Mouse (Mus musculus) ZHBTc4 (cell line): ENCODE results near the gene Nop14.
A peak's percentile ranks its signal among the peaks of the same experiment; 100 is the strongest.

Experiments used
- DNase-seq: peaks from one replicate; pipeline ENCODE4 v3.0.0-alpha.2; 2011; ENCODE audit warnings: low read depth, low spot score

Gene Nop14

DNA sequence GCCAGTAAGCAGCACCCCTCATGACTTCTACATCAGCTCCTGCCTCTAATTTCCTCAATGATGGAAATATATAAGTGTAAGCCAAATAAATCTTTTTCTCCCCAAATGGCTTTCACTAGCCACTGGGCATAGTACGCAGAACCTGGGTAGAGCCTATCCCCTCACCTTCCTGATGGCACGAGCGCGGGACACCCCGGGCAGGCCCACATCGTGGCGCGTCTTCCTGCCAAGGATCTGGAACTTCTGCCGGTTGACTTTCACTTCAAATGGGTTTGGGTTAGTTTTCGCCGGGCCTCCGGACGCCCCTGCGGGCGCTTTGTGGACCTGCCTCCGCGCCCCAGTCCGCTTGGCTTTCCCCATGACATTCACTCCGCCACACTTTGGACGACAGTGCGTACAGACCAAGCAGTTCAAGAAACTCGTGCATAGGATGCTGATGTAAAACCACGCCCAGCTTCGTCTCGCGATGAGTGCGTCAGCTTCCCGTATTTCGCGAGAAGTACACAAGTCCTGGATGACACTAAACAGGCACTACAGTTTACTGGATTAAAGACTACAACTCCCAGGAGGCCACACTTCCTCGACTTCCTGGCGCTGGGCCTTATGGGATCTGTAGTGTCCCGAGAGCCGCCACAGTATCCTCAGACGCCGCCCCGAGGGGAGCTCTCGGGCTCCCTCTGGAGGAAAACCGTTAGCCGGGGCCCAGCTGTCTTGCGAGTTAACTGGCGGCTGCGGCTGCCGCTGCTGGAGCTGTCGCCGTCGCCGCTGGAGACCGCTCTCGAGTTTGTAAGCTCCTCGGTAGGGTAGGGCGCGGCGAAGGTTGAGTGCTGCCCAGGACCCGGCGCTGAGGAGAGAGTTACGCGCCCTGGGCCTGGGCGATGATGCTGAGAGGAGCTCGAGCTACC is at the start of gene Nop14, which contains the start of gene Grk4:
Gene Nop14 (minus strand): TSS at position 463 of the 905 bp plus-strand sequence.
Gene Grk4 (plus strand): TSS at position 694 of the 905 bp plus-strand sequence.
- DNase-seq, result peak; percentile 100

DNA sequence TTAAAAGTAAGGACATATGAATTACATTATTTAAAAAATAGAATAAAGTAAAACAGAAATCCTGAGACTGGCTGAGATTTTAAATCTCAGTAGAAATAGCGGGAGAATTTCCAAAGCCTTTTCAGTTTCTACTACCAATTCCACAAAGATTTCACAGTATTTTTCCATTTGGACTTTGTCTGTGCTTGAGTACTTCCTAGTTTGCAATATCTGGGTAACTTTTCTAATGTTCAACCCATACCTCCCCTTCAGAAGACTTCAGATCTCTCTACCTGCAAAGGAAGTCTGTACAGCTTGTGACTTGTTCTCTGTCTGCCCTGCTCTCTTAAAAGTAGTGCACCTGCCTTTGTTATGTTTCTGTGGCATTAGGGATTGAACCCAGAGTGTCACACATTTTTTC is 48.5 kb upstream of the Nop14 start:
- DNase-seq, result no peak

DNA sequence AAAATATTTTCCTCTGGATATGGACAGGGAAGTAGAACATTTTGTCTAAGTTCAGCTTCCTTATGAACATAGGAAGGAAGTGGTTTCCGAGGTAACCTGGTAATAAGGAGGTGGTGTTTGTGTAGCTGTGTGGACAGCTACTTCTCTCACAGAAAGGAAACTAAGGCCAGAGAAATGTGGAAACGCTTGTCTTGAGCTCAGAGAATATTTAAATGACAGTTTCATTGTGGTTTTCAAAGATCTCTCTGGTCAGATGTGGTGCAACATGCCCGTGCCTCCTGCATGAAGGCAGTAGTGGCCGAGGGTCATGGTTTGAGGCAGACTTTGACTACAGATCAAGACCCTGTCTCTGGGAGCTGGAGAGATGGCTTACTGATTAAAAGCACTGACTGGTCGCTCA is 35.6 kb upstream of the Nop14 start:
- DNase-seq, result no peak

DNA sequence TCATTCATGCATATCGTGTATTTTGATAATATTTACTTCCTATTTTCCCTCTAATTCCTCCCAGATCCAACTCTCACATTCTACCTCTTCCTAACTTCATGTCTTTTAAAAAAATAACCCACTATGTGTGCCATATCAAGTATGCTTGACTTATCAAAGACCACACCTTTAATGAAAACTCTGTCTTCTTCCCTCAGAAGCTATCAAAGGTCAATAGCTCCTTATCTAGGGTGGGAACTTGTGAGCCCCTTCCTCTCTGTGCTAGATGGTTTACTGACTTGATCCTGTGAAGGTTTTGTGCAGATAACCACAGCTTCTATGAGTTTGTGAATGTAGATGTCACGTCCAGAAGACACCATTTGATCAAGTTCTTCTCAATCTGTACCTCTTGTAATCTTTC is 32.8 kb upstream of the Nop14 start:
- DNase-seq, result no peak

DNA sequence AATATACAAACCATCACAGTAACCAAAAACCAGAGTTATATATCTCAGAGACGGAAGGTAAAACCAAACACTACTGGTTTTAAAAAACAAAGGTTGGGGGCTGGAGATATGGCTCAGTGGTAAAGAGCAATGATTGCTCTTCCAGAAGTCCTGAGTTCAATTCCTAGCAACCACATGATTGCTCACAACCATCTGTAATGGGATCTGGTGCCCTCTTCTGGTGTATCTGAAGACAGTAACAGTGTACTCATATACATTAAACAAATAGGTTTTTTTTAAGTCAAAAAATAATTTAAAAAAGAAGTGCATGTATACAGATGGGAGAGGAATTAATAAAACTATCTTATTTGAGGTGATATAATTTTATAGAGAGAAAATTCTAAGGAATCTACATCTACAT is 29.9 kb upstream of the Nop14 start:
- no peak for DNase-seq

DNA sequence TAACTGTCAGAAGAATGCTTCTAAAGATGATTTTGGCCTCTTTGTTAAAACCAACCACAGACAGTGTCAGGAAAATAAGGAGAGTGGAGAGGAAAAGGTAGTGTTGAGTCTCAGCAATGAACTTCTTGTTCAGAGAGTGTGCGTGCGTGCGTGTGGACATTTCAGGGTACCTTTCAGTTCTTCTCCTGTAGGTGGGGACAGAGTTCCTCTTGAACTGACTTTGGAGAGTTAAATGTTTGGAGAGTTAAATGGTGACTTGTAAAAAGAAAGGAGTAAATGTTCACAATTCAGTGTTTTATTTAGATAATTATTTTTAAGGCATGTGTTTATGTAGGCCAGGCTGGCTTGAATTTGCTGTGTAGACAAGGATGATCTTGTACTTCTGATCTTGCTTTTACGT is 10.3 kb upstream of the Nop14 start:
- DNase-seq, result peak; percentile 47

DNA sequence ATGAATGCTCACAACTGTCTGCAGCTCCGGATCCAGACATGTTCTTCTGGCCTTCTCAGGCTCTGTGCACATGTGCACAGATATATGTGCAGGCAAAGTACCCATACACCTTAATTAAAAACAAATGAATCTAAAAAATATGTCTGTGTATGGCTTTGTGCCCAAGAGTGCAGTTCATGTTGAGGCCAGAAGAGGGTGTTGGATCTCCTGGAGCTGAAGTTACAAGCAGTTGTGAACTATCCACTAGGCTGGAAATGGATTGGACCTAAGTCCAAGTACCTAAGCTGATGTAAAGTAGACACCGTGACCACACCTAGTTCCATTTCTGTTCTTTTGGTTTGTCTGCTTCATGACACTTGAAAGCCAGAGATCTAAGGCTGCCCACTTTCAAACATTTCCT is 9.5 kb upstream of the Nop14 start:
- DNase-seq, result peak; percentile 53

- no peak for DNase-seq
Observed at GRCm38 (mm10) chr5:34663231-34663630, 3.3 kb upstream of the Nop14 start.

DNA sequence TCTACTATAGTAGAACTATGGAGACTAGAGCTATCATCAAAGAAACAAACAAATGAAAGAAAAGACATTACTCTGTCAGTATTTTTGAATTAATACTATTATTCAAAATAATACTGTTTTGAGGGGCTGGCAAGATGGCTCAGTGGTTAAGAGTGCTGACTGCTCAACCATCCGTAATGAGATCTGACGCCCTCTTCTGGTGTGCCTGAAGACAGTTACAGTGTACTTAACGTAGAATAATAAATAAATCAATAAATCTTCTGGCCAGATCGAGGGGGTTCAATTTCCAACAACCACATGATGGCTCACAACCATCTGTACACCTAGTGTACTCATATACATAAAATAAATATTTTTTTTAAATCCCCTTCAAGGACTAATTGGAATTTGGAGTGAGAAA is 2.0 kb upstream of the Nop14 start:
- DNase-seq, result no peak

DNA sequence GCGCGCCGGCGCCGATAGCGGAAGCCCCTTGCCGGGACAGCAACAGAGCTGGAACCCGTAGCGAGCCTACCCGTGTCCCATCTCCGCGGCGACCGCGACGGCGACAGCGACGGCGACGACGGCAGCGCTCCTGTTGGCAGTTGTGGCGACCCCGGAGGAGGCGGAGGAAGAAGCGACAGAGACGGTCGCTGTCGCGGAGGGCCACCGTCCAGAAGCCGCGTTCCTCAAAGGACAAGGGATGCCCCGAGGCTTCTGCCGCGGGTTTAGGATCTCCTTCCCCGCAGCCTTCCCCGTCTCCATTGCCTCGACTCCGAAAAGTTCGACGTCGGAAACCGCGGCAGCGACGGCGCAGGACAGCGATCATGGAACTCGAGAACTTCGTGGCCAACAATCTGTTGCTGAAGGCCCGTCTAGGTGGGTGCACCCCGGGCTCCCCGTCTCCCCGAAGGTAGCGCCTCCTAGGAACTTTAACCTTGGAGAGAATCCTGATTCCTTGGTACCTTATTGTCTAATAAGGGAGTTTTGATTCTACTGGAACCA is 713 bp upstream of the Nop14 start:
- no peak for DNase-seq

- no peak for DNase-seq
Observed at GRCm38 (mm10) chr5:34657556-34657955, 2.4 kb downstream of the Nop14 start.

DNA sequence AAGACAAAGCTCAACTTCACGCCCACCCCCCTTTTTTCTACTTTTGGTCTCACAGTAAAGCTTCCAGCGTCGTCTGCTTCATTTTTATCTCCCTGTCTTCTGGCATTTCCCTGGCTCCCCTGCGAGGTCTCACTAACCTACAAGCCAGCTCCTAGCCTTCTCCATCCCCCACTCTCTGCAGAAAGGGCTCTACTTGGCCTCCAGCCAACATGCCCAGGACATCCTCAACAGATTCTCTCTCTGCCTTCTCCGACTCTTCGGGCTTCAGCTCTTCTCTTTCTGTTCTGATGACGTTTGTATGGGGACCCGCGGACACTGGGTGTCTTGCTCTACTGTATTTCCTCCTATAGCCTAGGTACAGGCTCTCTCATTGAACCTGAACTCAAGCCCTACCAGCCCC is 5.1 kb downstream of the Nop14 start:
- DNase-seq, result no peak

DNA sequence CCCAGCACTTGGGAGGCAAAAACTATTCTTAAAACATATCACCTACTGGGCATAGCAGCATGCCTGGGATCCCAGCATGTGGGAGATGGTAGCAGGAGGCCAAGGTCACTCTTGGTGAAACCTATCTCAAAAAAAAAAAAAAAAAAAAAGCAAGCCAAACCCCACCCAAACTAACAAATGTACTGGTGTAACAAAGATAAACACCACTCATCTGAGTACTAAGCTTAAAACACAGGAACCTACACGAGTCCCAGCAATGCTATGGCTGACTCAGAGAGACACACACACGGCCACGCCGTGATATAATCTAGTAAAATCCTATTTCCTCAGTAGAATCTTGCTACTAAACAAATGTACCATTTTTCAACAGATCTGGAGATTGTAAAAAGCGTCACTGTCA is 7.0 kb downstream of the Nop14 start:
- no peak for DNase-seq

DNA sequence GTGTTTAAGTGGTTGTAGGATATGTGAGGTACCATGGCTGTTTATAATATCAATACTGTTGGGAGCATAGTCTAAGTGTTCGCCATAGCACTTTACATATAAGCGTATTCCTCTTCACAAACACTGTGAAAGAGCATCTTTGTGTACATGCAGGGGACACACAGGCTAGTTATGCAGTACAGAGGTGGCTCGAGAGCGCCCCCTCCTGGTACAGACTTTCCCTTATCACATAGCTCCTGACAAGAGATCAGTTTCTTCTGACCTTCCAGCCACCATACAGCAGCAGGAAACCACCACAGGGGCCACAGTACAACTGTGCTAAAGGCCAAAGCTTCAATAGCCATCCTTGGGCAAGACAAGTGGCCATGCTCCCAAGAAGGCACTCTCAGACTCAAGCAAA is 12.4 kb downstream of the Nop14 start:
- DNase-seq, result peak; percentile 89

DNA sequence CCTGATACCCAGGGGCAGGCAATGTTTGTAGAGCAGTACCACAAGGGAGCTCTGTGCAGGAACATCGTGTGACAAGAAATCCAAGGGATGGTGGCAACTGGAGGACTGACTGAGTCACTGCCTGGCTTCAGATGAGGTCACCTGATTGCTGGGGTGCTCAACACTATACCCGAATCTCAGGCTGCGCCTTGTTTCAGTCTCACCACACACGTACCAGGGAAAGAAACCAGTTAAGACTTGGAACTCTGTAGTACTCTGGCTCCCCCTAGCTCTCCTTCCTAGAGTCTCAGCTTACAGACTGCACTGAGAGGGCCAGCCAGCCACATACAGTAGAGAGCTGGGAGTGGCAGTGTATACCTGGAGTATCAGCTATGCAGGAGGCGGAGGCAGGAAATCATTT is 17.0 kb downstream of the Nop14 start:
- peak; percentile 75 for DNase-seq

DNA sequence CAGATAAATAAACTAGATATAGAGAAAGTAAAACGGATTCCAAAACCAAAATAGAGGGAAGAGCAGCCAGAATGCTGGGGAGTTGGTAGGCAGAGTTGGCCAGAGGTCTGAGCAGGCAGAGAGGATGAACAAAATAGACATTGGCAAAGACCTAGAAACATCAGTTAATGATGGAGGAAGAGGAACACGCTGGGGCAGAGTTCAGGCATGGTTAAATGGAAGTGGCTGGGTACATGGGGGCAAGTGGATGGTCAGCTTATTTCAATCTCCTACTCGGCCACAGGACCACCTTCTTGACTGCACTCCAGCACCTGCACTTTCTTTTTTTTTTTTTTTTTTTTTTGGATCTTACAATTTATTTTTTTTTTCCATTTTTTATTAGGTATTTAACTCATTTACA is 18.0 kb downstream of the Nop14 start:
- DNase-seq, result no peak

DNA sequence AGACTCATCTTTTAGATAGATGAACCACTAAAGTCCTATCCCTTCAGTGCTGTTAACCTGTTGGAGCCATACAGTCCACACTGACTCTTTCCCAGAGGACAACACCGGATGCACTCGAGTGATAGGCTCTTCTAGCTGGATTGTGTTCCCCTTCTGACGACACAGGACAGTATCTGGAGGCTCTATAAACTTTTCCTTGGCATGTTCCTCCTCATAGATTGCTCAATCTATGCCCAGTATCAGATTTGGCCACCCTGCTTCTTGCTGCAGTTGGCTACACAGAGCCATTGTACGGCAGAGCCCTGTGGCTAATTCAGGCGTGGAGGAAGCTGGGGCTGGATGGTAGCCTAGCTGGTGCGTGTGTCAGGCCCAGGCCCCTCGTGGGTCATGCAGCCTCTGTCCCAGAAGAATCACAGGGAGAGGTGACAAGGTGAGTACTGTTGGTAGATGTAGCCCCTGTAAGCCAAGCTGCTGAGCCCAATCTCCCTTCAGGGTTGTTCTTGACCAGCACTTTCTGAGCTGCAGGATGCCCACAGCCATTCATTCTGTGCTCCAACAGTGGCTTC is 22.3 kb downstream of the Nop14 start:
- no peak for DNase-seq

GRCm38 (mm10) chr5:34636481-34637287 is 23.3 kb downstream of the Nop14 start, which contains the start of gene Mfsd10:
Gene Mfsd10 (minus strand): TSS chr5:34637212.
- DNase-seq, result peak; percentile 96

DNA sequence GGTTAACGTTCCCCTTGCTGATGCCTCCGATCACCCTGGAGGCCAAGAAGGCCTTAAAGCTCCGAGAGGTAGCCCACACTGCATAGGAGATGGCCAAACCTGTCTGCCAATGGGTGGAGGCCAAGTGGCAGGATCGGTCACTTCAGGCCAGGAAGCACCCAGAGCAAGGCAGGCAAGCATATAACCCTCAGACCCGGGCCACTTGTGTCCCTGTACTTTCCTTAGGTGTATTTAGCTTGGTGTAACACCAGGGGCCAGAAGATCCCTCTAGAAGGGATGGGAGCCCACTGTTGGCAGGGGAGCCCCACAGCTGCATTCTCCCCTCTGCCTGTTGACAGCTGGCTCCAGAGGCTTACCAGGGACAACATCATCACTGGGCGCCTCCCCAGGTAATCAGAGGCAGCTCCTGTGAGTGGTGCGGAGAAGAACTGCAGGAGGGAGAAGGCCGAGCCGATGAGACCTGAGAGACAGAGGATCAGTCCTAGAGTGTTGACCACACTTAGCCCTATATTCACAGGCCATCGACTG is 24.2 kb downstream of the Nop14 start:
- DNase-seq, result no peak

- DNase-seq, result no peak
Observed at GRCm38 (mm10) chr5:34634746-34635400, 25.1 kb downstream of the Nop14 start.

- DNase-seq, result peak; percentile 96
Observed at GRCm38 (mm10) chr5:34633641-34634040, 26.3 kb downstream of the Nop14 start.
